Mouse (Mus musculus) ES-E14 (cell line): ENCODE measurements around the gene Ptpn20.

Experiments
- CHD2 ChIP-seq: IDR thresholded peaks from 2 replicates; pipeline ENCODE4 v1.6.1; 2014; ENCODE audit warnings: mild to moderate bottlenecking, low read depth, low read length, inconsistent platforms
- MAFK ChIP-seq: IDR thresholded peaks from 2 replicates; pipeline ENCODE4 v1.6.1; 2014; ENCODE audit warnings: mild to moderate bottlenecking, low read depth, low read length, inconsistent platforms; ENCODE audit not compliant: insufficient read depth

- TF ChIP-seq MAFK, result no peak
- no peak for TF ChIP-seq CHD2
These were observed 18.3 kb upstream of the Ptpn20 start for GRCm38 (mm10) chr14:33570737-33571136.
